Mouse (Mus musculus): ENCODE results near the gene Sh3tc1. TPM values are rescaled to one million over a fixed set of nuclear protein-coding genes. Genes with fewer than 3 reads are reported as not detected.

Gene Sh3tc1
- total RNA-seq, 2 experiments from 2014 or later, result 2.2 to 2.4 TPM

DNA sequence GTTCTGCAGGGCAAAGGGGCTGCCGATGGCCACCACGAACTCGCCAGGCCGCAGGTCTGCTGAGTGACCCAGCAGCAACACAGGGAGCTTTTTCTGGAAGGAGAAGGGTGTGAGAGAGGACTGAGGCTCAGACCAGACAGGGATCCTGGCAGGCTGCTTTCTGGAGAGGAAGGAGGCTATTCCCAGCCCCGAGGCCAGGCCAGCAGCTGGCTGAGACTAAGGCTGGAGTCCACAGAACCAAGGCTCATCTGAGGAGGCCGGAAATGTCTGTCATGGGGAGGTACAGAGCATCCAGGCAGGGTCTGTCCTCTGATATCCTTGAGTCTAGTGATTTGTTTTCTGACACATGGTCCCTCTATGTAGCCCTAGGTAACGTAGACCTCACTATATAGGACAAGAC, 73.6 kb downstream of the Sh3tc1 start:
- Histone ChIP-seq H3K27ac (peak overlapping the region; percentile 28; the same call in 1 of the 2 replicates), H3K4me3 (no peak overlapping the region)
- intact Hi-C loops (cut with DNase I), result no loop called here
- peak; percentile 15 for DNase-seq
- no peak for TF ChIP-seq CTCF (IDR thresholded peaks at IDR 0.05)

- Histone ChIP-seq H3K27ac (peak overlapping the region; percentile 16; the same call in 1 of the 2 replicates), H3K4me3 (no peak overlapping the region)
- DNase-seq, result peak; percentile 58
- no peak for TF ChIP-seq CTCF (IDR thresholded peaks at IDR 0.05)
- intact Hi-C loops (cut with DNase I), result no loop called here
These were observed 77.7 kb downstream of the Sh3tc1 start for GRCm38 (mm10) chr5:35662021-35662545.

- no peak for DNase-seq
- no peak for TF ChIP-seq CTCF (IDR thresholded peaks at IDR 0.05)
- intact Hi-C loops (cut with DNase I), result no loop called here
- Histone ChIP-seq H3K4me3 (no peak overlapping the region), H3K27ac (0 out of 2 replicates have a peak overlapping the region, but pooled peaks have one; percentile 12)
These were observed 78.6 kb downstream of the Sh3tc1 start for GRCm38 (mm10) chr5:35661210-35661609.

DNA sequence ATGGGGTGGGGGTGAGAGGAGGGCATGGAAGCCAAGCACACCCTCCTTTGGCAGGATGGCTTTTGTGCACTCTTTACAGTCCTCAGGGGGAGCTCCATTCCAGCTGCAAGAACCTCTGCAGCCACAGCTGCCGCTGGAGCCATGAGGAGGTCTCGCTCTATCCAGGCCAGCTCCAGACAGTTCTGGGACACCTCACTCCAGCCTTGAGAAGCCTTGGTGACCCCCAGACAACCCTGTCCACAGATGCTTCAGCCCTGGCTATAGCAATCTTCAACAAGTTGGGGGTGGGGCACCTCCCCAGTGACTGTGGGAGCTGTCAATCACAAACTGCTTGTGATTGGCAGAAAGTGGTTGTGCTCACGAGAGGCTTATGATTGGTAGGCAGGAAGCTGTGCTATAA, 80.3 kb downstream of the Sh3tc1 start:
- TF ChIP-seq CTCF (IDR thresholded peaks at IDR 0.05), result no peak
- DNase-seq, result no peak

DNA sequence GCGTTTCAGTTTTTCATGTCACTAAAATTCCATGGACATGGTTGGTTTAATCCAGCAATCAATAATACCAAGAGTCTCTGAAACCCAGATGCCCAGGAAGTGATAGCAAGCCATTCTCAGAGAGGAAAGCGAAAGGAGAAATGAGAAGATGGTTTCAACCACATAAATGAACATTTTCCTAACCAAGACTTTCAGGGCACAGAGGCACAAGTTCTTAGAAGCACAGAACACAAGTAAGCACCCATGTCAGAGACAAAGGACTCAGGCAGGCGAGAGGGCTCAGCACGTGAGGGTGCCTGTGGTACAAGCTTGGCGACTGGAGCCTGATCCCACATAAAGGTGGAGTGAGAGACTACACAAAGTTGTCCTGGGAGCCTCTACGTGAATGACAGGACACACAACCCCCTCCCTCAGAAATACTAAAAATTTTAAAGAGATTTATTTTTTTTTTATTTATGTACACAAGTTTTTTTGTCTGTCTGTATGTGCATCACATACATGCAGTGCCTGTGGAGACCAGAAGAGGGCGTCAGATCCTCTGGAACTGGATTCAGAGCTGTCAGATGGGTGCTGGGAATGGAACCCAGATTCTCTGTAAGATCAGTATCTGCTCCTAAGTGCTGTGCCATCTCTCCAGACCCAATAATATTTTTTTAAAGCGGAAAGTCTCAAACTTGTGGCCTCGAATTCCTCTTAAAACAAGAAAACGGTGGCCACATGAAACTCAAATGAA, 83.9 kb downstream of the Sh3tc1 start:
- no peak for DNase-seq
- intact Hi-C loops (cut with DNase I), result no loop called here
- TF ChIP-seq CTCF (IDR thresholded peaks at IDR 0.05), result no peak; the same call in 1 of the 2 replicates
- no peak overlapping the region for H3K27ac ChIP-seq
- no peak overlapping the region for H3K4me3 ChIP-seq

More for the DNA sequence above, 80.3 kb downstream of the Sh3tc1 start:
- Histone ChIP-seq H3K27ac (no peak overlapping the region), H3K4me3 (no peak overlapping the region)
- intact Hi-C loops (cut with DNase I), result no loop called here

DNA sequence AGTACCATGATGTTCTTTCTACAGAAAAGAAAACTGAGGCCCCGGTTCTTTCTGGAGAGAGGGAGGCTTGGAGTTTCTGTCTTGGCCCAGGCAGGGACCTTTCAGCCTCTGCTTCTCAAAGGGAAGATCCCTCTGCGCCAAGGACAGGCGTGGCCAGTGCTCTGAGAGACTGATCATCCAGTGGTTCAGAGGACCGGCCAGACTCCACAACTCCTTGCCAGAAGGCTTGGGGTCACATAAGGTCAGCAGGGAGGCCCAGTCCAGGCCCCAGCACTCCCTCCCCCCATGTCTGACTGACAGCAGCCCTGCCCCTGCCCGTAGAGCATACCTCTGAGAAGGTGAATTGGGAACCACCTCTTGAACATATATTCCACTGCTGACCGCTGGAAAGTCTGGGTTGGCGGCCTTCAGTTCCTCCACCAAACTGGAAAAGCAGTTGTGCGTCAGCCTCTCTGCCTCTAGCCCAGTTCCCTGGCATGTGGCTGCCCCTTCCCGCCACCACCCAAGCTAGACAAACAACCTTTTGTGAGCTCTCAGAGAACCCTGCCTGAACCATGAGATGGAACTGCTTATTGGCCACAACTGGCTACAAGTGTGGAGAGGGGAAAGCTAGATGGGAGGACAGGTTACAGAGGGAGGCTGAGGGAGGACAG, 85.9 kb downstream of the Sh3tc1 start:
- intact Hi-C loops (cut with DNase I), result no loop called here
- H3K4me3 ChIP-seq, result no peak overlapping the region
- no peak for TF ChIP-seq CTCF (IDR thresholded peaks at IDR 0.05)
- peak overlapping the region; percentile 53 for H3K27ac ChIP-seq
- peak; percentile 87 for DNase-seq

DNA sequence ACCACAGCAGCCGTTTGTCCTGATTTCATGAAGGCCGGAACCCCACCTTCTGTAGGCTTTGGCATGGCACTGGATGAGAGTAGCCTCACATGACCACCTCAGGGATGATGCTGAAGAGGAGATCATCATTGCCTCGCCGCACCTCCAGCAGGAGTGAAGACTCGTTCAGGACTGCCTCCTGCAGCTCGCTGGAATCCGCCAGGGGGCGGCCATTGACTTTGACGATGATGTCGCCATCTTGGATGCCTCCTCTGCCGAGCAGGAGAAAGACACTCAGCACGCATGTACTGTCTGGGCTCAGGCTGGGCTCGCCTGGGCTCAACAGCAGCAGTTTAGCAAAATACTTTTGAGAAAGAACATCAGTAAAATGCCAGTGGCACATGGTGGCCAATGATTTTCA, 86.9 kb downstream of the Sh3tc1 start:
- Histone ChIP-seq H3K4me3 (no peak overlapping the region), H3K27ac (peak overlapping the region; percentile 8; the same call in 1 of the 2 replicates)
- TF ChIP-seq CTCF (IDR thresholded peaks at IDR 0.05), result no peak
- DNase-seq, result no peak
- intact Hi-C loops (cut with DNase I), result no loop called here

DNA sequence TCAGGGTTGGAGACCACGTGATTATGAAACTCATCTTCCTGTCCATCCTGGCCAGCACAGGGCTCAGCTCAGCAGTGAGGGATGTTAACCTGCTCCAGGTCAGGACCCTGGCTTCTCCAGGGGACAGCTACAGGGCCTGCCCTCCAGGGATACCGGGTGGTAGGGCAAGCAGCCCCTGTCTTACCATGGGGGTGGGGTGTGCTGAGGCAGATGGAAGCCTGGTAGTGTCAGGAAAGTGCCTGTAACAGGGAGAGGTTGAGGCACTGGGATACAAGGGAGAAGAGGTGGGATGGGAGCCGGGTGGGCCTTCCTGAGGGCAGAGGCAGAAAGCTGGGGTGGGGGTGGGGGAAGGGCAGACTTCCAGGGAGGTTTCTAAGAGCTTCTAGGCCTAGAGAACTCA, 87.5 kb downstream of the Sh3tc1 start:
- no peak for TF ChIP-seq CTCF (IDR thresholded peaks at IDR 0.05)
- H3K27ac ChIP-seq, result peak overlapping the region; percentile 46; the same call in 1 of the 2 replicates
- no peak for DNase-seq
- intact Hi-C loops (cut with DNase I), result no loop called here
- H3K4me3 ChIP-seq, result no peak overlapping the region

DNA sequence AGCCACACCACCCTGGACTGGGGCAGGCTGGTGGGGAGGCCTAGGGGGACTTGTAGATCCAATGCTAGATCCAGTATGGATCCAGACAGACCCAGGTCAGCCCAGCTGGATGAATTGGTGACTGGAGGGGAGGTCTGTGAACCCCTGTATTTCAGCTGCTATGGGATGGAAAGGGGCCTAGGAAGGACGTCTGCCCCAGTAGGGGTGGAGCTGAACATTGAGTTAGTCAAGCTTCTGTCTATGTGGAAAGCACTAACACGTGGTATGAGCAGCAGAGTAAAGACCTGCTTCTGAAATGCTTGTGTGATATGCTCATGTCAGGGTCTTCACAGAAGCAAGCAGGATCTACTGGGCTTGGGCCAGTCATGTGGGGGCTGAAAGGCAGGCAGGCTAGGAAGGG, 91.6 kb downstream of the Sh3tc1 start:
- intact Hi-C loops (cut with DNase I), result no loop called here
- H3K27ac ChIP-seq, result peak overlapping the region; percentile 77
- no peak for TF ChIP-seq CTCF (IDR thresholded peaks at IDR 0.05)
- no peak for DNase-seq
- no peak overlapping the region for H3K4me3 ChIP-seq

GRCm38 (mm10) chr5:35647562-35647961, 92.2 kb downstream of the Sh3tc1 start:
- Histone ChIP-seq H3K27ac (peak overlapping the region; percentile 77), H3K4me3 (no peak overlapping the region)
- TF ChIP-seq CTCF (IDR thresholded peaks at IDR 0.05), result no peak
- intact Hi-C loops (cut with DNase I), result no loop called here
- peak; percentile 78 for DNase-seq

Other genes starting within 250 kb of the Sh3tc1 start
- under 1 TPM; 0.13 to 0.89 TPM for gene Cpz, start 214.3 kb downstream of the Sh3tc1 start, total RNA-seq (2021)
- 1 to 10 TPM; 1.5 to 1.6 TPM for gene Trmt44, start 164.9 kb downstream of the Sh3tc1 start, total RNA-seq (2021)
- 10 to 100 TPM; 15.4 to 18.0 TPM for gene Acox3, start 156.9 kb downstream of the Sh3tc1 start, total RNA-seq (2021)
- 10 to 100 TPM; 40.1 to 52.2 TPM for gene Htra3, start 60.2 kb downstream of the Sh3tc1 start, total RNA-seq (2021)
- gene Ablim2, start 17.9 kb upstream of the Sh3tc1 start, total RNA-seq (2021), result 10 to 100 TPM; 40.7 to 42.5 TPM
- gene Afap1, start 153.3 kb upstream of the Sh3tc1 start, total RNA-seq (2021), result 1 to 10 TPM; 7.4 to 8.3 TPM